Mouse (Mus musculus): ENCODE measurements around the gene Cdkl5.

Gene Cdkl5

GRCm38 (mm10) chrX:160994543-160995121, at the start of gene Cdkl5:
Gene Cdkl5, minus strand, starts transcription at chrX:160994704.
- peak; percentile 95 for DNase-seq (ENCODE audit: low read depth, low spot score)

GRCm38 (mm10) chrX:161033235-161033803, 38.8 kb upstream of the Cdkl5 start:
- peak; percentile 43 for DNase-seq (ENCODE audit: low read depth, low spot score)

- peak; percentile 20 for DNase-seq (ENCODE audit: low read depth, low spot score)
Measured at GRCm38 (mm10) chrX:161032423-161032822, 37.9 kb upstream of the Cdkl5 start.

- peak; percentile 4 for DNase-seq (ENCODE audit: low read depth, low spot score)
Measured at GRCm38 (mm10) chrX:161030233-161030632, 35.7 kb upstream of the Cdkl5 start.

GRCm38 (mm10) chrX:161024475-161024874, 30.0 kb upstream of the Cdkl5 start:
- DNase-seq (ENCODE audit: low read depth, low spot score): no peak

GRCm38 (mm10) chrX:161021548-161021947, 27.0 kb upstream of the Cdkl5 start:
- DNase-seq (ENCODE audit: low read depth, low spot score): no peak

GRCm38 (mm10) chrX:161018179-161018578, 23.7 kb upstream of the Cdkl5 start:
- no peak for DNase-seq (ENCODE audit: low read depth, low spot score)

- no peak for DNase-seq (ENCODE audit: low read depth, low spot score)
Measured at GRCm38 (mm10) chrX:161006272-161006671, 11.8 kb upstream of the Cdkl5 start.

GRCm38 (mm10) chrX:160996051-160996450, 1.5 kb upstream of the Cdkl5 start:
- DNase-seq (ENCODE audit: low read depth, low spot score): no peak

- no peak for DNase-seq (ENCODE audit: low read depth, low spot score)
Measured at GRCm38 (mm10) chrX:160995131-160995667, 695 bp upstream of the Cdkl5 start.

GRCm38 (mm10) chrX:160993749-160994539, 560 bp downstream of the Cdkl5 start:
- no peak for DNase-seq (ENCODE audit: low read depth, low spot score)

GRCm38 (mm10) chrX:160992703-160993102, 1.8 kb downstream of the Cdkl5 start:
- no peak for DNase-seq (ENCODE audit: low read depth, low spot score)

GRCm38 (mm10) chrX:160990276-160990675, 4.2 kb downstream of the Cdkl5 start:
- DNase-seq (ENCODE audit: low read depth, low spot score): no peak

- no peak for DNase-seq (ENCODE audit: low read depth, low spot score)
Measured at GRCm38 (mm10) chrX:160977919-160978318, 16.6 kb downstream of the Cdkl5 start.

GRCm38 (mm10) chrX:160971991-160972545, 22.4 kb downstream of the Cdkl5 start:
- no peak for DNase-seq (ENCODE audit: low read depth, low spot score)

GRCm38 (mm10) chrX:160958593-160959131, 35.8 kb downstream of the Cdkl5 start:
- no peak for DNase-seq (ENCODE audit: low read depth, low spot score)

- no peak for DNase-seq (ENCODE audit: low read depth, low spot score)
Measured at GRCm38 (mm10) chrX:160949583-160949982, 44.9 kb downstream of the Cdkl5 start.

- no peak for DNase-seq (ENCODE audit: low read depth, low spot score)
Measured at GRCm38 (mm10) chrX:160944722-160945121, 49.8 kb downstream of the Cdkl5 start.

GRCm38 (mm10) chrX:160935541-160935940, 59.0 kb downstream of the Cdkl5 start:
- DNase-seq (ENCODE audit: low read depth, low spot score): peak; percentile 10

GRCm38 (mm10) chrX:160930656-160931055, 63.8 kb downstream of the Cdkl5 start:
- DNase-seq (ENCODE audit: low read depth, low spot score): peak; percentile 17

GRCm38 (mm10) chrX:160928870-160929269, 65.6 kb downstream of the Cdkl5 start:
- no peak for DNase-seq (ENCODE audit: low read depth, low spot score)
